Mouse (Mus musculus) heart, postnatal 0 days (tissue): ENCODE results near the gene Ly6g6e. TPM values are rescaled to one million over a fixed set of nuclear protein-coding genes. Genes with fewer than 3 reads are reported as not detected.
"Not testable (repeated sequence)": the region's sequence is repeated elsewhere in the genome, so short reads cannot be mapped to it uniquely, and the experiment has no call there.

Experiments
- ATAC-seq: fragments of 200-750 bp; cut with Nextera tagmentation; 2 replicates; pipeline ENCODE4 v1.8.0; 2017; ENCODE audit warnings: low read depth, moderate number of reproducible peaks, moderate library complexity; ENCODE audit not compliant: insufficient read depth
- DNase-seq: peaks from one replicate; pipeline ENCODE4 v3.0.0-alpha.2; 2016; ENCODE audit warnings: low spot score
- H3K27ac ChIP-seq: fragments of 300-500 bp; sonication (generic); 2 replicates; pipeline ENCODE4 v1.5.1; 2014; ENCODE audit warnings: low read depth, mild to moderate bottlenecking
- H3K27me3 ChIP-seq: fragments of 300-500 bp; sonication (generic); 2 replicates; pipeline ENCODE4 v1.6.1; 2014; ENCODE audit warnings: low read length, mixed read lengths; ENCODE audit not compliant: control insufficient read depth, insufficient read depth
- H3K36me3 ChIP-seq: fragments of 300-500 bp; sonication (generic); replicated peaks from 2 replicates; pipeline ENCODE4 v1.6.1; 2014; ENCODE audit warnings: low read length, mixed read lengths; ENCODE audit not compliant: control insufficient read depth, insufficient read depth
- H3K4me1 ChIP-seq: fragments of 300-500 bp; sonication (generic); 2 replicates; pipeline ENCODE4 v1.6.1; 2014; ENCODE audit warnings: antibody characterized with exemption; ENCODE audit not compliant: control insufficient read depth, insufficient read depth
- H3K4me2 ChIP-seq: fragments of 300-500 bp; sonication (generic); 2 replicates; pipeline ENCODE4 v1.6.1; 2014; ENCODE audit warnings: low read depth, mild to moderate bottlenecking, low read length, moderate library complexity
- H3K4me3 ChIP-seq: fragments of 300-500 bp; sonication (generic); 2 replicates; pipeline ENCODE4 v1.5.1; 2014; ENCODE audit warnings: low read depth, low read length
- H3K9ac ChIP-seq: fragments of 300-500 bp; sonication (generic); replicated peaks from 2 replicates; pipeline ENCODE4 v1.6.1; 2014; ENCODE audit warnings: low read depth, low read length, mixed read lengths
- H3K9me3 ChIP-seq: fragments of 300-500 bp; sonication (generic); replicated peaks from 2 replicates; pipeline ENCODE4 v1.6.1; 2016; ENCODE audit warnings: low read length; ENCODE audit not compliant: control insufficient read depth
- CTCF ChIP-seq: IDR thresholded peaks from 2 replicates; pipeline ENCODE4 v1.5.1; 2016; ENCODE audit warnings: antibody characterized with exemption, control low read depth, low read depth
- EP300 ChIP-seq: IDR thresholded peaks from 2 replicates; pipeline ENCODE4 v1.6.1; 2016; ENCODE audit warnings: antibody characterized with exemption, low read depth
- WGBS: fragments of 180-500 bp; shearing (Covaris S2); extraction: QIAGEN DNeasy Blood & Tissue Kit; methylation state at CpG from one replicate; pipeline ENCODE4 v1.1.7; 2014; 5-methylcytosine and 5-hydroxymethylcytosine counted together
- polyA plus RNA-seq: library from polyadenylated mRNA; unstranded; fragments of >200 nt; fragmentation: Nextera tagmentation; extraction: Ambion mirVana; gene quantifications from 2 replicates; pipeline ENCODE4 v1.2.1, GENCODE M21; 2015
- total RNA-seq: library from RNA; depleted of rRNA; stranded (reverse); fragments of >200 nt; gene quantifications from 2 replicates; pipeline ENCODE4 v1.2.3, GENCODE M21; 2014; ENCODE audit warnings: low replicate concordance

The Ly6g6e gene
- total and polyA plus RNA-seq, 2 experiments from 2014 or later = 0.22 to 1.6 TPM

DNA sequence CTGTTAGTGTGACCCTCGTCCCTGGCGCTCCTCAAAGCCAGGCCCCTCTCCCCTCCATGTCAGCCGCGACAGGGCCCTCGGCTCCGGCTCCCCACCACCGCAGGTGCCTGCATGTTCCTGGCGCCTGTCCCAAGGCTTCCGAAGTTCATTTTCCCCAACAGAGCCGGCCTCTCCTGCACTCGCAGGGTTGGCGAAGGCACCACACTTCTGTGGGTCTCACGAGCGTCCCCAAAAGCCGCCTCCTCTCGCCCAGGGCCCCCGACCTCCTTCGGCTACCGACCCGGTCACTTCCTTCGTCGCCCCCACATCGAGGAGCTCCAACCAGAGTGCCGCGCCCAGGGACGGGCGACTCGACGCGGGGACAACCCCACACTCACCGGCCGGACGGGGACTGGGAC is 44.0 kb downstream of the Ly6g6e start:
- H3K4me3 ChIP-seq = peak overlapping the region; percentile 73
- peaks cover 42% of the 10 kb centered on the region for H3K36me3 ChIP-seq
- peak overlapping the region; percentile 68 for H3K4me2 ChIP-seq
- H3K27me3 ChIP-seq = no peaks in the 10 kb centered on the region
- TF ChIP-seq CTCF (no peak), EP300 (no peak)
- H3K9me3 ChIP-seq = no peaks in the 10 kb centered on the region
- peak overlapping the region; percentile 66 for H3K27ac ChIP-seq
- ATAC-seq (peak; percentile 5), DNase-seq (no peak)
- WGBS = under 1% methylated on average over 33 of the region's 33 CpGs
- peak overlapping the region; percentile 75 for H3K9ac ChIP-seq
- peaks cover 8% of the 10 kb centered on the region; the same call in 1 of the 2 replicates for H3K4me1 ChIP-seq

DNA sequence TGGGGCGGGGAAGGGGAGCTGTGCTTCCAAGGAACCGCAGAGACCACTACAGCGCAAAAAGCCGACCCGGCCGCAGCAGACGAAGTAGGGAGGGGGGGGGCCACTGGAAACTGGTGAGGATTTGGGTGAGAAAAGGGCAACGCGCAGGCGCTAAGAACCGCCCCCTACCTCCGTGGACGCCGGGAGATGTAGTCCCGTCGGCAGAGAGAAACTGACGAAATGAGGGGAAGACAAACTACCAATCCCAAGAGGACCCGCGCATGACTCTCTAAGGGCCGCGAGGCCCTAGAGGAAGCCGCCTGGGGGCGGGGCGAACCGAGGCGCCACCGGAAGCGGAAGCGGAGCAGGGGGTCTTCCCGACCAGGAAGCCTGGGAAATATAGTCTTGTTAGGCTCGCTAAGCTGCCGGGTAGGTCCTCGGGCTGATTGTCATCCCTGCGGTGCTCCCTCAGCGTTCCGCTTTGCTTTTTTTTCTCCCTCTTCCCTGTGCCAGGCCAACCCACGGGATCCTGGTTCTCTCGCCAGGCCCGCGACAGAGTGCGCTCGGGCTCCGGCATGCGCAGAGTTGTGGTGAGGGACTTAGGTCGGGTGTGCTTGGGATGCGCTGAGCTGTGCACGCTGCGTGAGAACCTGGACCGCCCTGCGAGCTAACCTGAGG is 44.6 kb downstream of the Ly6g6e start, which contains the start of gene Gpank1:
Gene Gpank1, plus strand, starts transcription at position 313 of the 657 bp plus-strand sequence.
- Histone ChIP-seq H3K4me1 (peaks cover 10% of the 10 kb centered on the region; the same call in 1 of the 2 replicates), H3K36me3 (peaks cover 36% of the 10 kb centered on the region), H3K9me3 (no peaks in the 10 kb centered on the region), H3K27ac (peak within 1 kb of the TSS; percentile 94), H3K9ac (peak within 1 kb of the TSS; percentile 88), H3K4me3 (peak within 1 kb of the TSS; percentile 73), H3K4me2 (peak within 1 kb of the TSS; percentile 97), H3K27me3 (no peaks in the 10 kb centered on the region)
- peak; percentile 99 for DNase-seq
- WGBS = under 1% methylated on average over 50 of the region's 50 CpGs
- peak; percentile 94 for ATAC-seq
- TF ChIP-seq EP300 = 0 out of 2 replicates have a peak, but pooled peaks have one; percentile 36
- no peak for TF ChIP-seq CTCF

DNA sequence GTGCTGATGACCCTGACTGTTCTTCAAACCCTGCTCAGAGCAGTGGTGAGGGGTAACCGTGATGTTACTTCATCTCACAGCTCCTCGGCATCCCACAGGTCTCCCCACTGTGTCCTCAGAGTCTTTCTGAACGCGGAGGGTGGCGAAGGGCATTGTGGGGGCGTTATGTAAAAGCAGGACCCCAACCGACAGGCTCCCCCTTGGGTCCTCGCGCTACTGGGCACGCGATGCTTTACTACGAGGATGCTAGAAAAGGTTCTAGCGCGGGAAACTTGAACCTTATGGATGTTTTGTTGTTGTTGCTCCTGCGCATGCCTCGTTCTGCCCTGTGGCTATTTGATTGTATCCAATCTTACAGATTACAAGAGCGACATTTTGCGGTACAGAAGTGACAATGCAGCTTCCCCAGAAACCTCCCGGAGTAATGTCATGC is 45.2 kb downstream of the Ly6g6e start, which contains the start of gene Csnk2b:
Gene Csnk2b, minus strand, starts transcription at position 183 of the 433 bp plus-strand sequence.
- ATAC-seq = 0 out of 2 replicates have a peak, but pooled peaks have one; percentile 1

DNA sequence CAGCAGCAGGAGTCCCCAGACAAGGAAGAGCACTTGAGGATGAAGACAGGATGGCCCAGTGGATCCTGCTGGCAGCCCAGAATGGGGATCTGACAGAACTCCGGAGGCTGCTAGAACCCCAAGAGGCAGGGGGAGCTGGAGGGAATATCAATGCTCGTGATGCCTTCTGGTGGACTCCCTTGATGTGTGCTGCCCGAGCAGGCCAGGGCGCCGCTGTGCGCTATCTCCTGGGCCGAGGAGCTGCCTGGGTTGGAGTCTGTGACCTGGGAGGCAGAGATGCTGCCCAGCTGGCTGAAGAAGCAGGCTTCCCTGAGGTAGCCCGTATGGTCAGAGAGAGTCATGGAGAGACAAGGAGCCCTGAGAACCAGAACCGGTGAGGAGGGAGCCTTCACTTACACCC is 46.6 kb downstream of the Ly6g6e start:
- ATAC-seq = not testable (repeated sequence)

More for the DNA sequence above, 45.2 kb downstream of the Ly6g6e start, which contains the start of gene Csnk2b:
- under 1% methylated on average over 19 of the region's 19 CpGs for WGBS
- peak; percentile 58 for DNase-seq
- no peaks in the 10 kb centered on the region for H3K27me3 ChIP-seq
- H3K4me2 ChIP-seq = peak within 1 kb of the TSS; percentile 97
- no peaks in the 10 kb centered on the region for H3K9me3 ChIP-seq
- H3K9ac ChIP-seq = peak within 1 kb of the TSS; percentile 88
- TF ChIP-seq EP300 (no peak), CTCF (no peak; the same call in 1 of the 2 replicates)
- peaks cover 12% of the 10 kb centered on the region; the same call in 1 of the 2 replicates for H3K4me1 ChIP-seq
- H3K4me3 ChIP-seq = peak within 1 kb of the TSS; percentile 73
- H3K36me3 ChIP-seq = peaks cover 31% of the 10 kb centered on the region
- H3K27ac ChIP-seq = peak within 1 kb of the TSS; percentile 94

DNA sequence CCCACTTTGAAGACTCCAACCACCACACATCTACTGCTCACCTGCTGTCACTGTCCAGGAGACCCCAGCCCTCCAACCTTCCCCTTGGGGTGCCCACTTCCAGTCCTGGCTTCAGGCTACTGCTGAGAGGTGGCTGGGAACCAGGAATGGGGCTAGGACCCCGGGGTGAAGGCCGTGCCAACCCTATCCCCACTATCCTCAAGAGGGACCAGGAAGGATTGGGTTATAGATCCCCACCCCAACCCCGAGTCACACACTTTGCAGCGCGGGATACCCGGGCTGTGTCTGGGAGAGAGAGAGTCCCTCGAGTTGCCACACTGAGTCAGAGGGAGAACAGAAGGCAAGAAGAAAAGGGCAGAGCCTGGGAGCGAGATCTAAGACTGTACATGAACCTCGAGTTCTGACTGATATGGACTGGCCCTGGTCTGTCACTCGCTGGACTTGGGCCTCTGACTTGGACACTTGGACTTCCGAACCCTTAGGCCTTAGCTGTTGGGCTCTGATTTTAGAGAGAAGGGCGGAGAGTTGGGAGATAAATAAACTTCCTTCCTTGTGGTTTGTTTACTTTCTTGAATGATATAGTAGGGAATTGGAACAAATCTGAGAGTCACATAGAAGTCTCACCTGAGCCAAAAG is 47.7 kb downstream of the Ly6g6e start:
- not testable (repeated sequence) for H3K4me2 ChIP-seq, H3K27ac ChIP-seq, H3K27me3 ChIP-seq, ATAC-seq, H3K9me3 ChIP-seq, DNase-seq, H3K4me3 ChIP-seq, H3K9ac ChIP-seq
- peaks cover 21% of the 10 kb centered on the region for H3K36me3 ChIP-seq
- H3K4me1 ChIP-seq = peaks cover 20% of the 10 kb centered on the region
- WGBS = 87% methylated on average over 12 of the region's 12 CpGs

More for the DNA sequence above, 46.6 kb downstream of the Ly6g6e start:
- not testable (repeated sequence) for H3K27me3 ChIP-seq, H3K4me3 ChIP-seq, DNase-seq, H3K9ac ChIP-seq, H3K4me2 ChIP-seq, H3K9me3 ChIP-seq, H3K27ac ChIP-seq
- peaks cover 20% of the 10 kb centered on the region for H3K4me1 ChIP-seq
- 87% methylated on average over 9 of the region's 9 CpGs for WGBS
- peaks cover 25% of the 10 kb centered on the region for H3K36me3 ChIP-seq
